Mouse (Mus musculus): Measurements from ENCODE around the gene Slc46a2. TPM values are rescaled to one million over a fixed set of nuclear protein-coding genes. Genes with fewer than 3 reads are reported as not detected.

The Slc46a2 gene
- polyA plus RNA-seq, 1 experiment from 2014 or later: 0.05 TPM

DNA sequence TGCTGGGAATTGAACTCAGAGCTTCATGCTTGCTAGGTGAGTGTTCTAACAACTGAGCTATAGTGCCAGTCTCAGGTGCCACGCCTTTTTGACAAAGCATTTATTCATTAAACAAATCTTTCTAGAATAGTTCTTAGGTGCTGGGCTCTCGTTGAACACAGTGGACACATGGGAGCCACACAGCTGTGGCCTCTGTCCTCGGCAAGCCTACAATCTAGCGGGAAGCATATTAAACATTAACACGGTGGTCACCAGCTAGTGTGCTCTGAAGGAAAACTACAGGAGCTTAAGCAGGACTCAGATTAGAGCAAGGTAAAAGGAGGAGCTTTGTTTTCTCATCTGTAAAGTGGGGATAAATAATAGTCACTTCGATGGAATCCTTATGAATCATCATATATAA is 7.8 kb downstream of the Slc46a2 start:
- 86% methylated on average over 6 of the region's 6 CpGs for WGBS
- Histone ChIP-seq H3K9me3 (no peaks in the 10 kb centered on the region), H3K4me3 (no peak overlapping the region), H3K4me2 (no peak overlapping the region), H3K27me3 (replicated peaks) (no peaks in the 10 kb centered on the region), H3K9ac (no peak overlapping the region), H3K27ac (no peak overlapping the region), H3K36me3 (replicated peaks) (no peaks in the 10 kb centered on the region), H3K4me1 (no peaks in the 10 kb centered on the region)
- no peak for ATAC-seq (replicated peaks)

DNA sequence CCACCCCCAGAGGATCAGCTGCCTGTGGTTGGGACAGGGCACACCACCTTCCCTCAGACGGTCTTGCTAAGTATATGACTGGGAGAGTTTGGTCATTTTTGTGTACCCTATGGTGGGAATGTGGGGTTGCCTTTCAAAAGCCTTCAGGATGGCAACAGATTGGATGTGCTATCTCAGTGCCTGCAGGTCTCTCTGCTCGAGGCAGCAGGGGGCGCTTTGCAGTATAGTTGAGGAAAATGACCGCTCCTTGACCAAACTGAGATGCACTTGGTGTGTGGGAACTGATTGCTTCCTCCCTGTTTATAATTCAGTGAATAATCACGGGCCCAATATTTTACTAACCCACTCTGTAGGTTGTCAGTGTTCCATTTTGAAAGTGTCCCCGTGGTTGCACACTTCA is 12.3 kb downstream of the Slc46a2 start:
- H3K9ac ChIP-seq: no peak overlapping the region
- no peak overlapping the region for H3K27ac ChIP-seq
- no peak overlapping the region for H3K4me3 ChIP-seq
- WGBS: 63% methylated on average over 6 of the region's 6 CpGs
- no peaks in the 10 kb centered on the region for H3K9me3 ChIP-seq
- ATAC-seq (replicated peaks): no peak
- no peaks in the 10 kb centered on the region for H3K4me1 ChIP-seq
- H3K36me3 ChIP-seq (replicated peaks): 0 out of 2 replicates have a peak, but pooled peaks cover 3% of the 10 kb centered on the region
- H3K4me2 ChIP-seq: no peak overlapping the region
- no peaks in the 10 kb centered on the region for H3K27me3 ChIP-seq (replicated peaks)

DNA sequence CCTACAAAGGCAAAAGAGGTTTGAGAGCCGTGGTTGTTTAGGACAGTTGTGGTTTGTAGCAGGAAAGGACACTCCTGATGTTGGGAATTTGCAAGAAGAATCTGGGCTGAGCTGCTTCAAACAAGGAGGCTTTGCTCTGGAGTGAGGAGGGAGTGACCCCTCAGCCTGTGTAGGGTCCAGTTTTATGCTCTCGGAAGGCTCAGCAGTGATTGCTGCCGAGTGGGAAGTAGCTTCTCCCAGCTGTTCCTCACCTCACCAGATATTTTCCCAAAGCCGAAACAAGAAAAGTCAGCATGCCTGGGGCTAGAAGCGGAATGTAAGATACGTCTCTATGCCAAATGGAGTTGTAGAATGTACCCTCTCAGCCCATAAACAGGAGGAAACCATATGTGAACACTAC is 13.0 kb downstream of the Slc46a2 start:
- Histone ChIP-seq H3K9ac (no peak overlapping the region), H3K4me1 (no peaks in the 10 kb centered on the region), H3K9me3 (no peaks in the 10 kb centered on the region), H3K4me2 (no peak overlapping the region), H3K36me3 (replicated peaks) (0 out of 2 replicates have a peak, but pooled peaks cover 3% of the 10 kb centered on the region), H3K27ac (no peak overlapping the region), H3K27me3 (replicated peaks) (no peaks in the 10 kb centered on the region), H3K4me3 (no peak overlapping the region)
- WGBS: 91% methylated on average over 6 of the region's 6 CpGs
- ATAC-seq (replicated peaks): no peak

DNA sequence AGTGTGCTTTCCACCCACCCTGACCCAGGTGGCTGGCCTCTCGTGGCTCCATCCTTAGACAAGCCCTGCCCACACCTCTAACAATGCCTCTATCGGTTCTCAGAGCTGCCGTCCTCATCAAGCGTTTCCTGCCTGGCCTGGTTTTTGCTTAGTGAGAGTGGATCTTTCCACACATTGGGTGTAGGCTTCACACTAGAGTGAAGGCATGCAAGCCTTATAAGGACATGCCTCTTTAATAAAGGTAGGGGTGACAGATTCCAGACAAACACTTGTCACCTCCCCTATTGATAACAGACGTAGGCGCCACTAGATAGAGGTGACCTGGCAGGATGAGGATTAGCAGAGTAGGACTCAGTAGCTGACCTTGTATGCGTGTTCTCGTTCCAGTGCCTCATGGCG is 16.3 kb downstream of the Slc46a2 start:
- no peak overlapping the region for H3K4me3 ChIP-seq
- H3K36me3 ChIP-seq (replicated peaks): peaks cover 3% of the 10 kb centered on the region; the same call in 1 of the 2 replicates
- H3K9ac ChIP-seq: no peak overlapping the region
- H3K27ac ChIP-seq: no peak overlapping the region
- H3K4me2 ChIP-seq: no peak overlapping the region
- no peaks in the 10 kb centered on the region for H3K27me3 ChIP-seq (replicated peaks)
- 91% methylated on average over 9 of the region's 9 CpGs for WGBS
- H3K9me3 ChIP-seq: no peaks in the 10 kb centered on the region
- no peak for ATAC-seq (replicated peaks)
- no peaks in the 10 kb centered on the region for H3K4me1 ChIP-seq

DNA sequence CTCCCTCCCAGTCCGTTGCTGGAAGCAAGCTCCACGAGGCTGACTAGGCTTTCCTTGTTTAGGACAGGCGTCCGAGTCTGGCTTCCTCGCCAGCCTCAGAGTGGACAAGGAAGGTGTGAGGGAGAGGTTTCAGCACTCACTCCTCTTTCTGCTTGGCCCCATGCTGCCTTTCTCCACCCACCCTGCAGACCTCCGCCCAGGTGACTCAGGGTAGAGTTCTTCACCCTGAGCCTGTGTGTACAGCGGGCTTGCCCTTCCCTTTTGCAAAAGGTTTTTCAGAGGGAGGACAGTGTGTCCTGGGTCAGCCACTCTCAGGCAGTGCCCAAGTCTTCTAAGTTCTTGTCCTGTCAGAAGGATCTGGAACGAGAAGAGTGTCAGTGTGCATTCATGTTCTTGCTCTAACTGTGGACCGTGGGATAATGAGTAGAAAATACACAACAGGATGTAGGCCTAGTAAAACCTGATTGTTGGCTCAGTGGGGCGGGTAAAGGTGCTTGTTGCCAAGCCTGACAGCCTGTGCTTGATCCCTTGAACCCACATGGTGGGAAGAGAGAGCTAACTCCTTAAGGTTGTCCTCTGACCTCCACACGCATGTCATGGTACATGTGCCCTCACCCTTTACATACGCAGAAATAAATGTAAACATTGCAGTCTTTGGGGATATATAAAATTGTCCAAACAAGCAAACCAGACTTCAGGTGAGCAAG is 16.9 kb downstream of the Slc46a2 start:
- ATAC-seq (replicated peaks): no peak
- peaks cover 3% of the 10 kb centered on the region; the same call in 1 of the 2 replicates for H3K36me3 ChIP-seq (replicated peaks)
- H3K9ac ChIP-seq: no peak overlapping the region
- H3K9me3 ChIP-seq: no peaks in the 10 kb centered on the region
- H3K27ac ChIP-seq: no peak overlapping the region
- H3K4me1 ChIP-seq: no peaks in the 10 kb centered on the region
- no peak overlapping the region for H3K4me3 ChIP-seq
- no peak overlapping the region for H3K4me2 ChIP-seq
- 90% methylated on average over 12 of the region's 12 CpGs for WGBS
- H3K27me3 ChIP-seq (replicated peaks): no peaks in the 10 kb centered on the region

DNA sequence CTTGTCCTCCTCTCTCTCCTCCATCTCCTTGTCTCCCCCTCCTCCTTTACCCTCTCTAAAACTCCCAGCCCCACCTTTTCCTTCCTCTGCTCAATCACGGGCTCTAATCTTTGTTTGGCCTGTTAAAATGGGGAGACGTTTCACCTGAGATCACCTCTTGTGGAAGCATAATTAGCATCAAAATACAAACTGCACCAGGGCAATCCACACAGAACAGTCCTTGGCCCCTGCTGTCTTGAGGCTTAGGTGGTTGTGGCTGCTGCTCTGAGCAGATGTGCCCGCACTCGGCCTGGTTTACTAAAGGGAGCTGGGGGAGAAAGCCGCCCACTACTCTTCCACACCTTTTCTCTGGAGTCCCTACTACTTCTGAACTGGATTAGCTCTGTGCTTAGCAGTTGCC is 18.9 kb downstream of the Slc46a2 start:
- H3K4me1 ChIP-seq: no peaks in the 10 kb centered on the region
- 65% methylated on average over 5 of the region's 5 CpGs for WGBS
- no peak for ATAC-seq (replicated peaks)
- H3K9me3 ChIP-seq: no peaks in the 10 kb centered on the region
- H3K36me3 ChIP-seq (replicated peaks): peaks cover 3% of the 10 kb centered on the region; the same call in 1 of the 2 replicates
- H3K4me2 ChIP-seq: no peak overlapping the region
- no peaks in the 10 kb centered on the region for H3K27me3 ChIP-seq (replicated peaks)
- H3K4me3 ChIP-seq: no peak overlapping the region
- H3K27ac ChIP-seq: no peak overlapping the region
- no peak overlapping the region for H3K9ac ChIP-seq

DNA sequence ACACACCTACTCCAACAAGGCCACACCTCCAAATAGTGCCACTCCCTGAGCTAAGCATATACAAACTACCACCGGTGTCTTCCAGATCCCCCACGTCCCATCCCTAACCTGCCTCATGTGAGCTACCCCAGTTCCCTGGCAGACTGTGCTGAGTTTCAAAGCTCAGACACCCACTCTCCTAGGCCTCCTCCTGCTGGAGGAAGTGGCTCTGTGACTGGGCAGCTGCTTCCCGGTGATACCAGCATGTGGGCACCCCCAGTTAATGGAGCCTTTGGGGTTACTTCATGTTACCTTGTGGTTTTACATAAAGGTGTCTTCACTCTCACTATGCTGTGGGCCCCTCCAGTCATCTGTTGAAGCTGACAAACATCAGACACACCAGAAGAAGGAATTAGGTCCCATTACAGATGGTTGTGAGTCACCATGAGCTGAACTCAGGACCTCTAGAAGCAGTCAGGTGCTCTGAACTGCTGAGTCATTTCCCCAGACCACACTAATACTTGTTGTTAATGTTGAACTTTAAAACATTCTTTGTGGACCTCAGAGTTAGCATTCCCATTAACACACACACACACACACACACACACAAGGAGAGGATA is 19.8 kb downstream of the Slc46a2 start:
- WGBS: 96% methylated on average over 3 of the region's 3 CpGs
- Histone ChIP-seq H3K27me3 (replicated peaks) (no peaks in the 10 kb centered on the region), H3K9ac (no peak overlapping the region), H3K9me3 (no peaks in the 10 kb centered on the region), H3K36me3 (replicated peaks) (peaks cover 3% of the 10 kb centered on the region; the same call in 1 of the 2 replicates), H3K4me1 (no peaks in the 10 kb centered on the region), H3K4me2 (no peak overlapping the region), H3K27ac (no peak overlapping the region), H3K4me3 (no peak overlapping the region)
- ATAC-seq (replicated peaks): no peak

DNA sequence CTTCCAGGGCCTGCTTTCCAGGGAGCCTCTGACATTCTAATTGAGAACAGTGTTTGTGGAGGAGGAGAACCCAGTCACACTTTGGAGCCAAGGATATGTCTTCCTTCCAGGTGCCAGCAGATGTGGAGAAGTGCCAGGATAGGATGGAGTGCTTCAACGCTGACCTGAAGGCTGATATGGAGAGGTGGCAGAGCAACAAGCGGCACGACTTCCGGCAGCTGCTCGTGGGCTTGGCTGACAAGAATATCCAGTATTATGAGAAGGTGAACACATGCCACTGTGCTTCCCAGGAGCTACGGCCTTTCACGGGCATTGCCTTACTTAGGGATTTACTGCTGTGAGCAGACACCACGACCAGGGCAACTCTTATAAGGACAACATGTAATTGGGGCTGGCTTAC is 20.4 kb downstream of the Slc46a2 start:
- ATAC-seq (replicated peaks): no peak
- Histone ChIP-seq H3K27me3 (replicated peaks) (no peaks in the 10 kb centered on the region), H3K9me3 (no peaks in the 10 kb centered on the region), H3K4me2 (no peak overlapping the region), H3K27ac (no peak overlapping the region), H3K4me3 (no peak overlapping the region), H3K9ac (no peak overlapping the region), H3K4me1 (no peaks in the 10 kb centered on the region), H3K36me3 (replicated peaks) (peaks cover 3% of the 10 kb centered on the region; the same call in 1 of the 2 replicates)
- 91% methylated on average over 8 of the region's 8 CpGs for WGBS

DNA sequence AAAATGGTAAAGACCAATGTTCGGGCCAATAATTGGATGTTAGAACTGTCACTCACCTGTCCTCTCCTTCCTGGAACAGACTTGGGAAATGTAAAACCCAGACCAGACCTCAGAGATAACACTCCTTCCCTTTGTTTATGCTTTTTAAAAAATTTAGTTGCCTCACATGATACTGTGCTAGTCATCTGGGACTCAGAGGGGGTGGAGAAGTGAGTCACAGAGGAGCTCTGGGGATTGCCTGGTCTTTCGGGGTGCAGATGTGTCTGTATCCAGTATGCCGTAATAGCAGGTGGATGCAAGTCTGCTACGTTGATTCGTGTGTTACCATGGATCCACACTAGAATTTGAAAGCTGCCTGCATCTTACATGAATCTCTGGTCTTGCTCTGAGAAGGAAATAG is 22.1 kb downstream of the Slc46a2 start:
- WGBS: 90% methylated on average over 5 of the region's 5 CpGs
- H3K27me3 ChIP-seq (replicated peaks): no peaks in the 10 kb centered on the region
- no peaks in the 10 kb centered on the region for H3K9me3 ChIP-seq
- ATAC-seq (replicated peaks): no peak
- no peak overlapping the region for H3K4me3 ChIP-seq
- H3K9ac ChIP-seq: no peak overlapping the region
- H3K4me2 ChIP-seq: no peak overlapping the region
- H3K27ac ChIP-seq: no peak overlapping the region
- no peaks in the 10 kb centered on the region for H3K4me1 ChIP-seq
- H3K36me3 ChIP-seq (replicated peaks): no peaks in the 10 kb centered on the region; the same call in 1 of the 2 replicates

DNA sequence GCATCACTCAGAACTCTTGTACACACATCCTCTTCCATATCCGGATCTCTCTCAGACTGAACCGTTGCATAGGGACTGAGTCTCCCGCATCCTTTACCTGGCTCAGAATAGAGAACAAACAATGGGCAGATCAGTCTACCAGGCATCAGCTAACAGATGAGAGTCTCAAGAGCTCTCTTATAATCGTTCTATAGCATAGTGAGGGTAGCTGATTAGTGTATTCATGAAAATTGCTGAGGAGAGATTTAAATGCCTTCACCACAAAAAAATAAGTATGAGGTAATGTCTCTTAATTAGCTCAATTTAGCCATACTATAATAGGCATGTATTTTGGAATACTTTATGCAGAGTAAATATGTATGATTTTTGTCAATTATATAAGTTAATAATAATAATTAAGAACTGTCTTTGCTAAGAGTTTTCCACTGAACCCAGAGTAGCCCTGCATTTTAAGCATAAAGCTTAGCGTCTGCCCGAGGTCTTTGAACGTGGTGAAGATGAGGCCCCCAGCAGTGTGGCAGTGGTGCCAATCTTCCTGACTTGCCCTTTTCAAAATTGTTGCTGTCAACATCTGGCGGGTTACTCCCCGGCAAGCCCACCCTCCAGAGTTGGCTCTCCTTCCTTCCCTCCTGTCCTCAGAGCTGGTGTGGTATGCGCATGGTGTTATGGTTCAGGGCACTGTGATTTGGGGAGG is 23.0 kb downstream of the Slc46a2 start:
- H3K9me3 ChIP-seq: no peaks in the 10 kb centered on the region
- WGBS: 85% methylated on average over 10 of the region's 10 CpGs
- no peak overlapping the region for H3K27ac ChIP-seq
- H3K4me3 ChIP-seq: no peak overlapping the region
- ATAC-seq (replicated peaks): 0 out of 2 replicates have a peak, but pooled peaks have one; percentile 28
- H3K9ac ChIP-seq: no peak overlapping the region
- no peak overlapping the region for H3K4me2 ChIP-seq
- H3K36me3 ChIP-seq (replicated peaks): no peaks in the 10 kb centered on the region; the same call in 1 of the 2 replicates
- no peaks in the 10 kb centered on the region for H3K27me3 ChIP-seq (replicated peaks)
- H3K4me1 ChIP-seq: no peaks in the 10 kb centered on the region

DNA sequence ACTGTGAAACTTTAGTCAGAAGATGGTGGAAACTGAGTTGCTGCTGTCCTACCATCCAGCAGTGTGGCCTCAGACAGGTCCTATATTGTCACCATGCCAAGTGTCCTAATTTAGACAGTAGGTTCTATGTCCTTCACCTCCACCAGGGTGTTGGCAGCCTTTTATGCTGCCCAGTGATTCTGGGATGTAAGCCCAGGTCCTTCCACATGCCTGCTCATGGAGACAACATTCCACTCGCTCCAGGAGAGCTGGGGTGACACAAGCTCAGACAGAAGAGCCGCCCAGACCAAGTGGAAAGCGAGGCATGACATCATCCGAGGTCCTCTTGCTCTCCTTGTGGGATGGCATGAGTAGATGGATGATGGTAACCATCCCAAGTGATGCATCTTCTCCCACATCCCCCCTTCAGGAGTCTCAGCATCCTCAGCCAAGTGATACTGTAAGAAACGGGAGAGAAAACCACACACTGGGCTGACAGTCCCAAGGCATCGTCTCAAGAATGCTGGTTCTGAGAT is 24.7 kb downstream of the Slc46a2 start:
- Histone ChIP-seq H3K27ac (no peak overlapping the region), H3K4me1 (no peaks in the 10 kb centered on the region), H3K4me3 (no peak overlapping the region), H3K9me3 (no peaks in the 10 kb centered on the region), H3K36me3 (replicated peaks) (peaks cover 4% of the 10 kb centered on the region; the same call in 1 of the 2 replicates), H3K27me3 (replicated peaks) (no peaks in the 10 kb centered on the region), H3K9ac (no peak overlapping the region), H3K4me2 (no peak overlapping the region)
- 90% methylated on average over 6 of the region's 6 CpGs for WGBS
- ATAC-seq (replicated peaks): no peak

DNA sequence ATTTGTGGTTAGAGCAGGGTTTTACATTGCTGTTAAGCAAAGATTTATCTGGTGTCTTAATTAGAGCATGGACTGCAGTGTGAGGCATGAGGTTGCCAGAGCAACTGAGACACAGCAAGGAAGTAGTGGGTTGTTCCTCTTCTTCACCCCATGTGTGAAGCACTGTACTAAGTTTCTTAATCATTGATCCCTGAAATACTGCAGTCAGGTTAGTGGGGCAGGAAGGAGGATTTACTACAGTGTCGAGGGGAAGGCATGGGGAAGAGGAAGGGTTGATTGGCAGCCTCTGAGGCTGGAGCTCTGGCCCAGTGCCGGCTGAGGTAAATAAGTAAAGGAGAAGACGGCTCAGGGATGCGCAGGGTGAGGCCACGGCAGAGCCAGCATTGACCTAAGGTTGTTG is 26.8 kb downstream of the Slc46a2 start:
- 0 out of 2 replicates have a peak, but pooled peaks cover 4% of the 10 kb centered on the region for H3K36me3 ChIP-seq (replicated peaks)
- WGBS: 84% methylated on average over 5 of the region's 5 CpGs
- no peaks in the 10 kb centered on the region for H3K27me3 ChIP-seq (replicated peaks)
- H3K4me3 ChIP-seq: no peak overlapping the region
- H3K4me1 ChIP-seq: no peaks in the 10 kb centered on the region
- no peak overlapping the region for H3K4me2 ChIP-seq
- ATAC-seq (replicated peaks): no peak
- H3K9me3 ChIP-seq: no peaks in the 10 kb centered on the region
- H3K27ac ChIP-seq: no peak overlapping the region
- H3K9ac ChIP-seq: no peak overlapping the region
